Mouse (Mus musculus): ENCODE measurements around the gene Gm21650. TPM values are rescaled to one million over a fixed set of nuclear protein-coding genes. Genes with fewer than 3 reads are reported as not detected.
"Not testable (repeated sequence)": the region's sequence is repeated elsewhere in the genome, so short reads cannot be mapped to it uniquely, and the experiment has no call there.

Gene Gm21650
- not detected for total RNA-seq (2021)
- long read RNA-seq, experiment 1 = 0 reads
- long read RNA-seq, experiment 2 = 0 reads

- not testable (repeated sequence) for DNase-seq (ENCODE audit: low spot score in 2 of 2)
Observed at GRCm38 (mm10) chrY:77692508-77692907, at the start of gene Gm21650. Gene Gm21650 (plus strand): TSS chrY:77692808.

Measured in gastrocnemius, postnatal 4 days (tissue).